Mouse (Mus musculus) intestine, embryonic 14.5 days (tissue): ENCODE measurements around the gene Kel. TPM values are rescaled to one million over a fixed set of nuclear protein-coding genes. Genes with fewer than 3 reads are reported as not detected.
A peak's percentile ranks its signal among the peaks of the same experiment; 100 is the strongest.

ENCODE experiments used
- ATAC-seq: fragments of 200-750 bp; cut with Nextera tagmentation; replicated peaks from 2 replicates; pipeline ENCODE4 v1.8.0; 2017; ENCODE audit warnings: low read depth, moderate number of reproducible peaks, moderate TSS enrichment, moderate library complexity; ENCODE audit not compliant: low FRiP score, low TSS enrichment
- DNase-seq: peaks from one replicate; pipeline ENCODE4 v3.0.0-alpha.2; 2018; ENCODE audit warnings: low spot score
- H3K27ac ChIP-seq: fragments of 300-500 bp; sonication (generic); 2 replicates; pipeline ENCODE4 v1.5.1; 2014; ENCODE audit warnings: low read depth, mild to moderate bottlenecking, control low read depth
- H3K27me3 ChIP-seq: fragments of 300-500 bp; sonication (generic); replicated peaks from 2 replicates; pipeline ENCODE4 v1.6.1; 2014; ENCODE audit warnings: low read length, control low read depth; ENCODE audit not compliant: control insufficient read depth, insufficient read depth
- H3K36me3 ChIP-seq: fragments of 300-500 bp; sonication (generic); 2 replicates; pipeline ENCODE4 v1.6.1; 2014; ENCODE audit warnings: low read length, control low read depth; ENCODE audit not compliant: control insufficient read depth, insufficient read depth
- H3K4me1 ChIP-seq: fragments of 300-500 bp; sonication (generic); replicated peaks from 2 replicates; pipeline ENCODE4 v1.6.1; 2014; ENCODE audit warnings: low read length, control low read depth, mixed read lengths; ENCODE audit not compliant: control insufficient read depth, insufficient read depth
- H3K4me2 ChIP-seq: fragments of 300-500 bp; sonication (generic); 2 replicates; pipeline ENCODE4 v1.6.1; 2014; ENCODE audit warnings: low read length
- H3K4me3 ChIP-seq: fragments of 300-500 bp; sonication (generic); 2 replicates; pipeline ENCODE4 v1.5.1; 2014; ENCODE audit warnings: low read depth, low read length, control low read depth, mixed read lengths
- H3K9ac ChIP-seq: fragments of 300-500 bp; sonication (generic); 2 replicates; pipeline ENCODE4 v1.6.1; 2014; ENCODE audit warnings: mild to moderate bottlenecking, low read length
- H3K9me3 ChIP-seq: fragments of 300-500 bp; sonication (generic); 2 replicates; pipeline ENCODE4 v1.6.1; 2016; ENCODE audit warnings: low read length, control low read depth; ENCODE audit not compliant: control insufficient read depth
- WGBS: fragments of 180-500 bp; shearing (Covaris S2); extraction: QIAGEN DNeasy Blood & Tissue Kit; methylation state at CpG from one replicate; pipeline ENCODE4 v1.1.7; 2014; 5-methylcytosine and 5-hydroxymethylcytosine counted together
- polyA plus RNA-seq: library from polyadenylated mRNA; unstranded; fragments of >200 nt; fragmentation: Nextera tagmentation; extraction: Ambion mirVana; gene quantifications from 2 replicates; pipeline ENCODE4 v1.2.1, GENCODE M21; 2014

The Kel gene
- 0.64 and 1.7 TPM in 2 replicates for polyA plus RNA-seq

DNA sequence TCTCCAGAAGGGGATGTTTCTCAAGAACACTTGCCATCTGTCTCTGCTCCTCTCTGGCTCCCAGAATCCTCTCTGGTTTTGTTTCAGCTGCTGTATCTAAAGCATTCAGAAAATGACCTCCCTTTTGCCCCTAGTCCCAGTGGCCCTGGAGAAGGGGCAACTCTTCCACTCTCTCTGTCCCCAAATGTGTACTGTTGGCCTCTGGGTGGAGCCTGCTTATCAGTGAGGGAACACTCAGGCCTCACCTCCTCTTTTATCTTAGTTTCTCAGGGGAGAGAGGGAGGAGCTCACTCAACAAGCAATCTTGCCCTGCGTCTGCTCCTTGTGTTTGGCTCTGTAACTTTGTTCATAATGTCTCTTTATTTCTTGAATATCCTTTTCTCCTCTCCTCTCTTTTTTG is at the start of gene Kel:
Kel (minus strand) TSS at position 217 of the 400 bp plus-strand sequence.
- Histone ChIP-seq H3K9ac (no peak within 1 kb of the TSS), H3K9me3 (no peaks in the 10 kb centered on the region), H3K4me2 (no peak within 1 kb of the TSS), H3K27me3 (no peaks in the 10 kb centered on the region), H3K4me1 (no peaks in the 10 kb centered on the region), H3K27ac (no peak within 1 kb of the TSS), H3K4me3 (no peak within 1 kb of the TSS), H3K36me3 (no peaks in the 10 kb centered on the region)
- ATAC-seq (no peak), DNase-seq (no peak)
- WGBS = 29% methylated on average over 1 of the region's 1 CpGs

DNA sequence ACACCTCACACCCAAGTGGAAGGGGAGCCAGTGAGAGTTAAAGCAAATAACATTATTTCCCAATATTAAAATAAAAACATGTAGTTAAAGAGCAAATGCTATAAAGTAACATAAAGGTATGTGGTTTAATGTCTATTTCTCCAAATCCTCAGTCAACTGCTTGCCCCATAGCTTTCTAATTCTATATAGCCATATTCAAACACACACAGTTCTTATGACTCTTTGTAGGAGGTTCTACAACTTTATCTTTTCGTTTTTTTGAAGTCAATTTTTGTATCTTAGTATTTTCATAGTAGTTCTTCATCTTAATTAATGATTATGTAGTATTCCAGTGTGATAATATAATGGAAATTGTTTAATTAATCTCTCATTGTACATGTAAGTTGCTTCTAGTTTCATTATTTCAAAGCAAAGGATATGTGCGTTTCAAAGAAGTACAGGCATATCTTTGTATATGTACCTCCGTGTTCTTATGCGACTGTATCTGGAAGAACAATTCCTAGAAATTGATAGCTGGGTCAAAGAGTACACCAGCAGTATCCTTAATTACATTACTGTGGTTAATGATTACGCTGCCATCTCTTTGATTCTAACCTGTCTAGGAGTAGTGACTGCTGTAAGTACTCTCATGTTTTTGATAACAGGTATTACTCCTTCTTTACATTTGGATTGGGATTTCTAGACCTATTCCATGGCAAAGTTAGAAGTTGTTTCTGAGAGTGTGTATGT is 40.7 kb upstream of the Kel start:
- Histone ChIP-seq H3K36me3 (no peaks in the 10 kb centered on the region), H3K4me3 (no peak overlapping the region), H3K4me1 (no peaks in the 10 kb centered on the region), H3K27me3 (no peaks in the 10 kb centered on the region), H3K9ac (no peak overlapping the region), H3K27ac (no peak overlapping the region), H3K9me3 (no peaks in the 10 kb centered on the region), H3K4me2 (no peak overlapping the region)
- no peak for DNase-seq
- 71% methylated on average over 5 of the region's 5 CpGs for WGBS
- no peak for ATAC-seq

DNA sequence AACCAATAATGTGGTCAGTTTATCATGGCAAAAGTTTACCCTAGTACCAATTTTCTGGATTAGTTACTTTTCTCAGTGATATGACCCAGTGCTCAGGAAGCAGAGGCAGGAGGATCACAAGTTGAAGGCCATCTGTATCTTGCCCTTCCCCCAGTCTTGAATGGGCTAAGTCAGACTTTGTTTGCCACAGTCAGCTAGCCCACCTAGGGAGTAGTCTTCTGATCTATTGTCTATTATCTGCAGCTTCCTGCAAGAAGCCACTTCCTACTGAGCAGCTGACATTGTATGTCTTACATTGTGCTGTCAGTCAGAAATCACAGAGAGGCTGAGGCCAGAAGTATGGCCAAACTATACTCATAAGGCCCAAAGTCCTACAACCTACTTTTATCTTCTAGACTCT is 37.0 kb upstream of the Kel start:
- H3K9me3 ChIP-seq = no peaks in the 10 kb centered on the region
- H3K4me1 ChIP-seq = no peaks in the 10 kb centered on the region
- ATAC-seq (no peak), DNase-seq (no peak)
- H3K9ac ChIP-seq = no peak overlapping the region
- H3K27me3 ChIP-seq = no peaks in the 10 kb centered on the region
- H3K27ac ChIP-seq = no peak overlapping the region
- H3K36me3 ChIP-seq = no peaks in the 10 kb centered on the region
- no peak overlapping the region for H3K4me2 ChIP-seq
- no peak overlapping the region for H3K4me3 ChIP-seq

DNA sequence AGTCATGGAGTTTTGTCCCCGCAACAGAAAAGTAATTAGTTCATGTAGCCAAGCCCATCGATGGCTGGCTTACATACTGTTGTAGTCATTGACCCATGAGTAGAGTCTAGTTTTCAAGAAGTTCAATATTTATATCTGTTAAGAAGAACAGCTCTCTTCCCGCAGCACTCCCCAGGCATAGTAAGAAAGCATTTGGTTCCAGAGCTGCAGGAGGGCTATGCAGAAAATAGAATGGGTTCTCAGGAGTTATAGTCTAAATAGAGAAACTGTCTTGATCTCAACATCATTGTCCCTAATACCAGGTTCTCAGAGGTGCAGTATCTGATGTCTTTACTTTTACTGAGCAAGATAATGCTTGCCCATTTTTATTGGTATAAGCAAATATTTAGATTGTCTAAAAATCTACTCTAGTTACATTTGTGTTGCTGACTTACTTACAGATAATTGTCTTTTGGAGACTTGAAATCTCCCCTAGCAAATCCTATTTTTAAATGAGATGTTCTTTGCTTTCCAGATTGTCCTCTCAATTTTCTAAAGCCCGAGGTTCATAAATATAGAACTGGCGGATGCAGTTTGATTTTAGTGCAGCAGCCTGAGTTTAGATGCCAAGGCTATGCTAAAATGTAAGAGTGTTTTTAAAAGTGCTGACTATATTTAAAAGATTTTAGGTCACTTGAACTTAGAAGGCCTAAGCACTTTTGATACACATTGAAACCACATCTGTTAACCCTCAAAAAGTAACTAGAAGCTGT is 30.8 kb upstream of the Kel start:
- no peaks in the 10 kb centered on the region for H3K27me3 ChIP-seq
- H3K4me2 ChIP-seq = no peak overlapping the region
- no peak for ATAC-seq
- no peak overlapping the region for H3K9ac ChIP-seq
- H3K4me1 ChIP-seq = no peaks in the 10 kb centered on the region
- 86% methylated on average over 5 of the region's 5 CpGs for WGBS
- no peaks in the 10 kb centered on the region for H3K9me3 ChIP-seq
- H3K4me3 ChIP-seq = no peak overlapping the region
- no peak overlapping the region for H3K27ac ChIP-seq
- no peak for DNase-seq
- H3K36me3 ChIP-seq = no peaks in the 10 kb centered on the region

DNA sequence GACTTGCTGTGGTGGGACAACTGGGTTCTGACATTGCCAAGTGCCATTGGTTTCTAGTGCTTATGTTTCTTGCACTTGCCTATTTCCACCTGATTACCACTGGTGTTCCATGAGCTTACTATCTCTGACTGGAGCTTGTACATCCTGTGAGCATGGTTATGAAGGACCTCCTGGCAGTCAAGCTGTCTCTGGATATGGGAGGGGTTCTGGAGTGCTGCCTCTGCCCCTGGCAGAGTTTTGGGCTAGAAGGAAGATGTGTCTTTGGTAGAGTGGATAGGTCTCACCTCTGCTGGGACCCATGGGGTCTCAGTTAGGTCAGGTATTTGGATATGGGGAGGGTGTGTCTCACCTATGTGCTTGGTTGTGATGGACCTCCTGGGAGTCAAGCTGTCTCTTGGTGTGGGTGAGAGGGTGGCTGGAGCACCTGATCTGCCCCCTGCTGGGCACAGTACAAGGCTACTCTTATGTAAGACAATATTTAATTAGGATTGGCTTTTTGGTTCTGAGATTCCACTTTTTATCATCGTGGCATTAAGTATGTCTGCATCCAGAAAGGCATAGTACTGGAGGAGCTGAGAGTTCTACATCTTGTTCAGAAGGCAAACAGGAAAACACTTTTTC is 24.0 kb upstream of the Kel start:
- Histone ChIP-seq H3K9me3 (no peaks in the 10 kb centered on the region), H3K27me3 (no peaks in the 10 kb centered on the region), H3K36me3 (no peaks in the 10 kb centered on the region), H3K4me3 (no peak overlapping the region), H3K27ac (no peak overlapping the region), H3K4me1 (no peaks in the 10 kb centered on the region), H3K9ac (no peak overlapping the region), H3K4me2 (no peak overlapping the region)
- DNase-seq (no peak), ATAC-seq (no peak)
- WGBS = 85% methylated on average over 1 of the region's 1 CpGs

DNA sequence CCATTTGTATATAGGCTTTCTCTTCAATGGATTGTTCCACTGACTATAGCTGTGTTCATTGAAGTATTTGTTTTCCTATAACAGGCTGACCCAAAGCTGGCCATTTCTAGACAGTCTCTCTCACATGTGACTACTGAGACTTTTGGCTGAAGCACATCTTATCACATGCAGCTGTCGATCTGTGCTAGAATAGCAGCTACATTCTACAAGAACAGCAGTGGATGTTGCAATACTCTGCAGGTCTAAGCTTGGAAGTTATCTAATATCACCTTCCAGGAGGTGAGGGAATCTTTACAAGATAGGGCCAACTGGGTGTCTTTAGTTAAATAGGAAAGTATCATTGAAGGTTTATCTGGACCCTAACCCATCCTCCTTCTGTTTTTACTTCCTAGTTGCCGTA is 17.3 kb upstream of the Kel start:
- ATAC-seq (no peak), DNase-seq (no peak)
- no peak overlapping the region for H3K4me2 ChIP-seq
- no peaks in the 10 kb centered on the region for H3K36me3 ChIP-seq
- no peak overlapping the region for H3K27ac ChIP-seq
- no peak overlapping the region for H3K4me3 ChIP-seq
- H3K9me3 ChIP-seq = no peaks in the 10 kb centered on the region
- no peaks in the 10 kb centered on the region for H3K4me1 ChIP-seq
- no peak overlapping the region for H3K9ac ChIP-seq
- no peaks in the 10 kb centered on the region for H3K27me3 ChIP-seq
- WGBS = 82% methylated on average over 2 of the region's 2 CpGs

DNA sequence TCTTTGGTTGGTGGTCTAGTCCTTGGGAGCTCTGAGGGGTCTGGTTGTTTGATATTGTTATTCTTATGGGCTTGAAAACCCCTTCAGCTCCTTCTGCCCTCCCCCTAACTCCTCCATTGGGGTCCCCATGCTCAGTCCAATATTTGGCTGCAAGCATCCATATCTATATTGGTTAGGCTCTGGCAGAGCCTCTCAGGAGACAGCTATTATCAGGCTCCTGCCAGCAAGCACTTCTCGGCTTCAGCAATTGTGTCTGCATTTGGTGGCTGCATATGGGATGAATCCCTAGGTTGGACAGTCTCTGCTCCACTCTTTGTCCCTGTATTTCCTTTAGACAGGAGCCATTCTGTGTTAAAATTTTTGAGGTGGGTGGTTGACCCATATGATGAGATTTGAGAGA is 6.1 kb upstream of the Kel start:
- no peak for ATAC-seq
- Histone ChIP-seq H3K27me3 (no peaks in the 10 kb centered on the region), H3K27ac (no peak overlapping the region), H3K9ac (no peak overlapping the region), H3K4me2 (no peak overlapping the region), H3K4me3 (no peak overlapping the region), H3K36me3 (no peaks in the 10 kb centered on the region), H3K4me1 (no peaks in the 10 kb centered on the region), H3K9me3 (no peaks in the 10 kb centered on the region)
- DNase-seq = no peak
- 83% methylated on average over 1 of the region's 1 CpGs for WGBS

DNA sequence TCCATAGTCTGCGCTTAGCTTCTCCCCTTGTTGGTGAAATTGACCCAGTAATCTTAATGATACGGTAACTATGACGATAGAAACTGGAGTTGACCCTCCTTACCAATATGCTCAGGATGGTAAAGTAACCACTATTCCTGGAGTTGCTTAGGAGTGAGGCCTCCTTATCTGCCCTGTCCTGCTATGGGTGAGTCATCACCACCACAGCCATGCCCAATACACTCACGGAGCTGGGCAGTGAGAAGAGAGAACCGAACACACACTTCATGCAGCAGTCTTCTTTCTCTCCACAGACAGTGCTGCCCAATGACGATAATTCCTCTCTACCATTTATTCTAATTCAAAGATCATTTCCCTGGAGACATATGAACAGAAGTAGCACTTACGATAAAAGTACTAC is 2.1 kb upstream of the Kel start:
- no peak for DNase-seq
- WGBS = 90% methylated on average over 7 of the region's 7 CpGs
- ATAC-seq = 0 out of 2 replicates have a peak, but pooled peaks have one; percentile 50
- no peak overlapping the region for H3K27ac ChIP-seq
- no peaks in the 10 kb centered on the region for H3K4me1 ChIP-seq
- H3K9ac ChIP-seq = no peak overlapping the region
- H3K36me3 ChIP-seq = no peaks in the 10 kb centered on the region
- H3K4me2 ChIP-seq = no peak overlapping the region
- H3K4me3 ChIP-seq = no peak overlapping the region
- no peaks in the 10 kb centered on the region for H3K27me3 ChIP-seq
- no peaks in the 10 kb centered on the region for H3K9me3 ChIP-seq
